Mouse (Mus musculus): Measurements from ENCODE around the gene Vmn1r22.
A peak's percentile ranks its signal among the peaks of the same experiment; 100 is the strongest.
"Not testable (repeated sequence)": the region's sequence is repeated elsewhere in the genome, so short reads cannot be mapped to it uniquely, and the experiment has no call there.

Gene Vmn1r22

DNA sequence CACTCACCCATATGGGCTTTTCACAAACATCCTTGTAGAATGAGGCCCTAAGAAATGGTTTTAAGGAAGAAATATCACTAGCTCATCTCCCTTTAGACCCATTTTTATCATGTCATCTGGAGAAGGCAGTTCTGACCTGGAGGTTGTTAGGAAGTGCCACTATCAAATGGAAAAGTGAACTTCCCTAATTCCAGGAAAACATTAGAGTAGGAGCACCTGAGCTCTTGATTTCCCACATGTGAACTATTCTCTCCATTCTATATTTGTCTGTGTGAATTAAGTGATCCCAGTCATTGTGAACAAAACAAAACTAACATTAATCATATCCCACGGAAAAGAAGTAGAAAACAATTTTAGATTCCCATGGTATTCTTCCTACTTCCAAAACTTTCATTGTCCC lies at the start of gene Vmn1r22:
Gene Vmn1r22 (minus strand): TSS at position 101 of the 400 bp plus-strand sequence.
- no peak for DNase-seq

GRCm38 (mm10) chr6:57926738-57927137 lies 18.9 kb upstream of the Vmn1r22 start, which contains the start of gene Vmn1r23:
TSS of gene Vmn1r23 (minus strand) at chr6:57926838.
- no peak for DNase-seq

- DNase-seq: peak; percentile 18 to 25
These were observed 48.5 kb downstream of the Vmn1r22 start for GRCm38 (mm10) chr6:57859043-57860042.

GRCm38 (mm10) chr6:57851177-57851576 lies 56.7 kb downstream of the Vmn1r22 start:
- DNase-seq: not testable (repeated sequence)

DNA sequence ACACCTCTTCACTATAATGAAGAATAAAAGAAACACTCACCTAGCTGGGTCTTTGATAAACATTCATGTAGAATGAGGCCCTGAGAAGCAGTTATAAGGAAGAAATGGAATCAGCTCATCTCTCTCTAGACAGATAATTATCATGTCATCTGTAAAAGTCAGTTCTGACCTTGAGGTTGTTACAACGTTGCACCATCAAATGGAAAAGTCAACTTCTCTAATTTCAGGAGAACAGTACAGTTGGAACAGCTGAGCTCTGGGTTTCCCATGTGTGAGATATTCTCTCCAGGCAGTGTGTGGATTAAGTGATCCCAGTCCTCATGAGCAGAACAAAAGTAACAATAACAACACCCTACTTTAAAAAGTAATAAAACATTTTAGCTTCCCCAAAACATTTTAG lies 57.5 kb downstream of the Vmn1r22 start, which contains the start of gene Vmn1r21:
Gene Vmn1r21 (minus strand): TSS at position 58 of the 400 bp plus-strand sequence.
- no peak for DNase-seq
